Mouse (Mus musculus) small intestine, adult 2 months (tissue): ENCODE measurements around the gene A630001G21Rik. TPM values are rescaled to one million over a fixed set of nuclear protein-coding genes. Genes with fewer than 3 reads are reported as not detected.

ENCODE experiments used
- H3K27ac ChIP-seq: fragments of 200-500 bp; 2 replicates; pipeline ENCODE4 v1.5.1; 2012; ENCODE audit warnings: low read depth, low read length, control low read depth, inconsistent platforms; ENCODE audit not compliant: insufficient read depth
- H3K27me3 ChIP-seq: fragments of 200-500 bp; 2 replicates; pipeline ENCODE4 v1.6.1; 2012; ENCODE audit warnings: mild to moderate bottlenecking, moderate library complexity, low read length, inconsistent platforms; ENCODE audit not compliant: control insufficient read depth, insufficient read depth
- H3K36me3 ChIP-seq: fragments of 200-500 bp; 2 replicates; pipeline ENCODE4 v1.6.1; 2012; ENCODE audit warnings: mild to moderate bottlenecking, low read length, control low read depth, inconsistent platforms; ENCODE audit not compliant: control insufficient read depth, insufficient read depth
- H3K4me1 ChIP-seq: fragments of 200-500 bp; 2 replicates; pipeline ENCODE4 v1.6.1; 2012; ENCODE audit warnings: low read length, inconsistent platforms, mixed read lengths; ENCODE audit not compliant: control insufficient read depth, insufficient read depth, insufficient read length
- H3K4me3 ChIP-seq: fragments of 200-500 bp; 2 replicates; pipeline ENCODE4 v1.5.1; 2012; ENCODE audit warnings: low read depth, mild to moderate bottlenecking, control low read depth, inconsistent platforms, low read length, moderate library complexity
- CTCF ChIP-seq: fragments of 200-500 bp; IDR thresholded peaks from 2 replicates; pipeline ENCODE4 v1.5.1; 2012; ENCODE audit warnings: low read depth, mild to moderate bottlenecking, control low read depth, inconsistent platforms, low read length, moderate library complexity, mixed read lengths; ENCODE audit not compliant: insufficient replicate concordance, insufficient read length; ENCODE audit errors: extremely low read depth
- POLR2A ChIP-seq: fragments of 200-500 bp; IDR thresholded peaks from 2 replicates; pipeline ENCODE4 v1.6.1; 2012; ENCODE audit warnings: low read depth, mild to moderate bottlenecking, control low read depth, inconsistent platforms, low read length, moderate library complexity
- WGBS: fragments of 180-500 bp; shearing (Covaris S2); methylation state at CpG from one replicate; pipeline ENCODE4 v1.1.7; 2018; 5-methylcytosine and 5-hydroxymethylcytosine counted together
- polyA plus RNA-seq: library from polyadenylated mRNA; depleted of rRNA; stranded (reverse); fragments of >200 nt; gene quantifications from 2 replicates; pipeline ENCODE4 v1.2.3, GENCODE M21; 2012

A630001G21Rik gene
- polyA plus RNA-seq, 1 experiment = 1.2 TPM

DNA sequence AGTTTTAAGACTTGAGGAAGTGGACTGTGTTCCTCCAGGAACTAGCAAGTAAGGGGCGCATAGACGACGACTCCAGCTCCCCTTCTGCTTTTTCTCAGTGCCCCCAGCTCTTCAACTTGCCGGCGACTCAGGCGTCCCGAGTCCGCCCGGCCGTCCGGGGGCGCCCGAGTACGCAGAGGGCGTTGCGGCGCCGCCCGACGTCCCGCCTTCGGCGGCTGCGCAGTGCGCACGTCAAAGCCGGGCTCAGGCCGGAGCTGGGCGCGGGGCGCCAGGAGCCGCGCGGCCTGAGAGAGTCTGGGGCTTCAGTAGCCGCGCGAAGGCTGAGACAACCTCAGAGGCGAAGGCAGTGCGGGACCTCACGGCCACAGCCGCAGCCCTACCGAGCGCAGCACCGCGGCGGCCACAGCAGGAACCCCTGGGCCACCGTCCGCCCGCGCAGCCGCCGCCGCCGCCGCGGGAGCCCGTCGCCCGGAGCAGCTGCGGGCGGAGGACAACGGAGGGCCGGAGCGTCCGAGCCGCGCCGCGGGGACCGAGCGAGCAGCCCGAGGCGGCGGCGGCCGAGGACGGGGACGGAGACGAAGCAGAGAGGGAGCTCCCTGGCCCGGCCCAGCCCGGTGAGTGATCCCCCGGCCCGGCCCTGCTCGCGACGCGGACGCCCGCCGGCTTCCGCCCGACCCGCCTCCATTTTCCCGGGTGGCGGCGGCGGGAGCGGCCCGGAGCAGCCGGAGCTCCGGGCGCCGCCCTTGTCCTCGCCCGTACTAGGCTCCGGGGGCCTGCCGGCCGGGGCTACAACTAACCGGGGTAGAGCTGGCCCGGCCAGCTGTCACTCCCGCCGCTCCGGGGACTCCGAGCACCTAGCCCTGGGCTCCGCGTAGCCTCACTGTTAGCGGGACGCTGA is 15.0 kb upstream of the A630001G21Rik start, which contains the start of gene Cab39:
Cab39 (plus strand) TSS at position 234 of the 898 bp plus-strand sequence.
- TF ChIP-seq POLR2A = peak; percentile 90
- peak; percentile 62 for TF ChIP-seq CTCF
- Histone ChIP-seq H3K36me3 (peaks cover 5% of the 10 kb centered on the region), H3K4me1 (peaks cover 26% of the 10 kb centered on the region), H3K4me3 (peak within 1 kb of the TSS; percentile 99), H3K27me3 (no peaks in the 10 kb centered on the region), H3K27ac (peak within 1 kb of the TSS; percentile 98)
- WGBS = under 1% methylated on average over 117 of the region's 118 CpGs

DNA sequence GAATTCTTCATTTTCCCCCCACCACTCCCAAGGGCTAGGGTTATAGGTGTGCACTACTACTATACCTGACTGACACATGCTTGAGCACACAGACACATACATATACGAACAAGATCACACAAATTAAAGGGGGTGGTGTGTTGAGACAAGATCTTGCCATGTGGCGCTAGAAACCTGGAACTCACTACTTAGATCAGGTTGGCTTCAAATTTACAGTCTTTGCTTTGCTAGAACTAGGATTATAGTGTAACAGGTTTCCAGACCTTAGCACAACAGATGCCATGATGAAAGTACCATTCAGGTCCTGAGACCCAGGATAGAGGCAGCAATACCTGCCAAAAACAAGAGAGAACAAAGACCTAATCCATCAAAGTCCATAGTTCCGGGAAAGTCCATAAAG is 13.0 kb upstream of the A630001G21Rik start:
- H3K4me3 ChIP-seq = no peak overlapping the region
- H3K4me1 ChIP-seq = peaks cover 22% of the 10 kb centered on the region
- no peaks in the 10 kb centered on the region for H3K27me3 ChIP-seq
- peaks cover 3% of the 10 kb centered on the region; the same call in 1 of the 2 replicates for H3K36me3 ChIP-seq
- WGBS = 82% methylated on average over 3 of the region's 3 CpGs
- TF ChIP-seq CTCF (no peak), POLR2A (no peak)
- peak overlapping the region; percentile 53 for H3K27ac ChIP-seq

DNA sequence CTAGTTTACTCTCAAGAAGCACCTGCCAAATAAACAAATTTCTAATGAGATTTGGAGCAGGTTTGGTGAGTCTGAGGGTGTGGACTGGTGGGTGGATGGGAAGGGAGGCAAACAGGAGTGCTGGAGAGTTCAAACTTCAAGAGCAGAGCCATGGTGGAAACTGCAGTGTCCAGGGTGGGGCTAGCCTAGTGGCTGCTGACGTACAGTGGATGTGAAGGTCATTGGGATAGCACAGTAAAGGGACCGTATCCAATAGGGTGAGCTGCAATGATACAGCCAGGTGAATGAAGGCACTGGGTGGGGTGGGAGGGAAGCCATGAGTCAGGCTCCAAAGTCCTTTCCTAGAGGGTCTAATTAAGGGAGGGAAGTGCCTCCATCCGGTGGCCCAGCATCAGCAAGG is 12.1 kb upstream of the A630001G21Rik start:
- H3K36me3 ChIP-seq = no peaks in the 10 kb centered on the region
- H3K4me1 ChIP-seq = peaks cover 19% of the 10 kb centered on the region
- 26% methylated on average over 3 of the region's 3 CpGs for WGBS
- peak overlapping the region; percentile 98 for H3K27ac ChIP-seq
- TF ChIP-seq POLR2A (no peak), CTCF (no peak)
- H3K27me3 ChIP-seq = no peaks in the 10 kb centered on the region
- peak overlapping the region; percentile 3; the same call in 1 of the 2 replicates for H3K4me3 ChIP-seq

DNA sequence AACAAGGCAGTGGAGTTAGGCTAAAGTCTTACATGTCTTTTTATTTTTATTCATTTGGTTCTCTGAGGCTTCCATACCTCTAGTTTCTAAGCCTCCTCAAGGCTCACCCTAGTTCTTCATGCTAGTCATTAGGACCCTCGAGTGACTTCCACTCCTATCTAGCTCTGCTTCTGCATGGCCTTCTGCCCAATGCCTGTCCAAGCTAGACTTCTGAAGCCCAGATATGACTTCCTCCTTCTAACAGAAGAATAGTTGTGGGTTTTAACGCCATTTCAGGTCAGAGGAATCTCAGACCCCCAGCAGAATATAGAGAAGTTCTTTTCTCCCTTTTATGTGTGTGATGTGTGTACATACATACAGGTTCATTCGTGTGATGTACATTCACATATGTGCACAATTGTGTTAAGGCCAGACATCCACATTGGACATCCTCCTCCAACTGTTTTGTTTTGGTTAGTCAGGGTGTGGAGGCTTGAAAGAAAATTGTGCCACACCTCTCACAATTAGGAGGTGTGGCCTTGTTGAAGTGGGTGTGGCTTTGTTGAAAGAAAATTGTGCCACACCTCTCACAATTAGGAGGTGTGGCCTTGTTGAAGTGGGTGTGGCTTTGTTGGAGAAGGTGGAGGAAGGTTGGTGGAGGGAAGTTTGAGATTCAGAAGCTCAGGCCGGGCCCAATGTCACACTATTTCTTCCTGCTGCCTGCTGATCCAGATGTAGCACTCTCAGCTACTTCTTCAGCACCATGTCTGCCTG is 1.2 kb upstream of the A630001G21Rik start:
- TF ChIP-seq POLR2A (no peak), CTCF (no peak)
- H3K27me3 ChIP-seq = no peaks in the 10 kb centered on the region
- H3K4me3 ChIP-seq = no peak overlapping the region
- H3K27ac ChIP-seq = no peak overlapping the region
- 56% methylated on average over 4 of the region's 4 CpGs for WGBS
- H3K4me1 ChIP-seq = peaks cover 4% of the 10 kb centered on the region; the same call in 1 of the 2 replicates
- H3K36me3 ChIP-seq = no peaks in the 10 kb centered on the region

DNA sequence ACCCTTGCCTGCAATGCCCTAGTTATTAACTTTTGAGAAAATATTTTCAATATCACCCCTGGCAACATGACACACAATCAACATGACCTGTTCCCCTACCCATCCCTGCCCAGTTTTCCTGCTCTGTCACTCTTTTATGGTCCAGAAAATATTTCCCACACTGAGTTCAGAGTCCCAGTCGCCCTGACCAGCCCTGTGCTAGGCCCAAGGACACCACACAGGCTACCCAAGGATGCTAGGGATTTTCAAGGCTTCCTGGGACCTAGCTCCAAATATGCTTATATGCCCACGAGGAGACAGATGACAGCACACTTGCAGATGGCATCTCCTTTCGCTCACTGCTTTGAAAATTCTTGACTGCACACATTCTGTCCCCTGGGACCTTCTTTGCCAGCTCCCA is 569 bp upstream of the A630001G21Rik start:
- Histone ChIP-seq H3K27me3 (no peaks in the 10 kb centered on the region), H3K36me3 (no peaks in the 10 kb centered on the region), H3K4me3 (no peak overlapping the region), H3K27ac (no peak overlapping the region), H3K4me1 (peaks cover 4% of the 10 kb centered on the region; the same call in 1 of the 2 replicates)
- TF ChIP-seq CTCF = no peak
- no peak for TF ChIP-seq POLR2A
- WGBS = 57% methylated on average over 3 of the region's 3 CpGs

DNA sequence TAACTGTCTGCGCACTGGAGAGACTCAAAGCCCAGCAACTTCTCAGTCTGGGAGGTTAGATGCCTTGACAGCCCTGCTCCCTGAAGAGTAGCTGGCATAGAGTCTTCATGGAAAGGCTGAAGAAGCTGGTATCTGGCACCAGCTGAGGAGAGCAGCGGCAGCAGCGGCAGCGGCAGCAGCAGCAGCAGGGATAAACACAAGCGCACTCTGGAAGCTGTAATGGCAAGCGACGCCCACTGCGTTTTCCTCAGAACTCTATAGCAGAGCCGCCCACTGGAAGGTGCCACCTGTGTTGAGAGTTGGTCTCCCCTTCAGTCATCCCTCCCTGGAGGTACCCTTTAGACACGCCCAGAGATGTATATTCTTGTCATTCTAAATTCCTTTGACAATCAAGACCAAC is 2.3 kb downstream of the A630001G21Rik start:
- H3K4me1 ChIP-seq = peaks cover 5% of the 10 kb centered on the region; the same call in 1 of the 2 replicates
- no peaks in the 10 kb centered on the region for H3K27me3 ChIP-seq
- no peaks in the 10 kb centered on the region for H3K36me3 ChIP-seq
- H3K4me3 ChIP-seq = no peak overlapping the region
- WGBS = 52% methylated on average over 10 of the region's 10 CpGs
- TF ChIP-seq CTCF = no peak
- no peak for TF ChIP-seq POLR2A
- no peak overlapping the region for H3K27ac ChIP-seq
